Mouse (Mus musculus) spleen, adult 2 months (tissue): ENCODE data around the gene Pepd. TPM values are rescaled to one million over a fixed set of nuclear protein-coding genes. Genes with fewer than 3 reads are reported as not detected.

Experiments
- DNase-seq, 2 experiments: peaks; one replicate each; pipeline versions ENCODE4 v3.0.0 to v3.0.0-alpha.2; 2012 to 2021; ENCODE audit warnings: low spot score in 2 of 2, low read depth in 1 of 2
- H3K27ac ChIP-seq: fragments of 200-500 bp; 2 replicates; pipeline ENCODE4 v1.5.1; 2012; ENCODE audit warnings: low read length, inconsistent platforms; ENCODE audit not compliant: insufficient read depth
- H3K27me3 ChIP-seq: fragments of 200-500 bp; 2 replicates; pipeline ENCODE4 v1.6.1; 2012; ENCODE audit warnings: mild to moderate bottlenecking, moderate library complexity, low read length, inconsistent platforms; ENCODE audit not compliant: control insufficient read depth, insufficient read depth
- H3K36me3 ChIP-seq: fragments of 200-500 bp; 2 replicates; pipeline ENCODE4 v1.6.1; 2012; ENCODE audit warnings: mild to moderate bottlenecking, low read length, inconsistent platforms; ENCODE audit not compliant: control insufficient read depth, insufficient read depth
- H3K4me1 ChIP-seq: fragments of 200-500 bp; 2 replicates; pipeline ENCODE4 v1.6.1; 2011; ENCODE audit warnings: inconsistent platforms; ENCODE audit not compliant: control insufficient read depth, insufficient read depth, insufficient read length
- H3K4me3 ChIP-seq: fragments of 200-500 bp; 2 replicates; pipeline ENCODE4 v1.5.1; 2011; ENCODE audit warnings: mild to moderate bottlenecking, inconsistent platforms; ENCODE audit not compliant: insufficient read depth, insufficient read length; ENCODE audit errors: extremely low read depth
- CTCF ChIP-seq: fragments of 200-500 bp; IDR thresholded peaks from 2 replicates; pipeline ENCODE4 v1.5.1; 2011; ENCODE audit warnings: mild to moderate bottlenecking, inconsistent platforms; ENCODE audit not compliant: insufficient read depth, insufficient read length, insufficient replicate concordance; ENCODE audit errors: extremely low read depth
- POLR2A ChIP-seq: fragments of 200-500 bp; IDR thresholded peaks from 2 replicates; pipeline ENCODE4 v1.6.1; 2011; ENCODE audit warnings: low read depth, low read length, inconsistent platforms
- WGBS: fragments of 180-500 bp; shearing (Covaris S2); methylation state at CpG from one replicate; pipeline ENCODE4 v1.1.7; 2018; 5-methylcytosine and 5-hydroxymethylcytosine counted together
- polyA plus RNA-seq: library from polyadenylated mRNA; depleted of rRNA; stranded (reverse); fragments of >200 nt; gene quantifications from 2 replicates; pipeline ENCODE4 v1.2.3, GENCODE M21; 2012

The Pepd gene
- polyA plus RNA-seq, 1 experiment, result 44.0 TPM

DNA sequence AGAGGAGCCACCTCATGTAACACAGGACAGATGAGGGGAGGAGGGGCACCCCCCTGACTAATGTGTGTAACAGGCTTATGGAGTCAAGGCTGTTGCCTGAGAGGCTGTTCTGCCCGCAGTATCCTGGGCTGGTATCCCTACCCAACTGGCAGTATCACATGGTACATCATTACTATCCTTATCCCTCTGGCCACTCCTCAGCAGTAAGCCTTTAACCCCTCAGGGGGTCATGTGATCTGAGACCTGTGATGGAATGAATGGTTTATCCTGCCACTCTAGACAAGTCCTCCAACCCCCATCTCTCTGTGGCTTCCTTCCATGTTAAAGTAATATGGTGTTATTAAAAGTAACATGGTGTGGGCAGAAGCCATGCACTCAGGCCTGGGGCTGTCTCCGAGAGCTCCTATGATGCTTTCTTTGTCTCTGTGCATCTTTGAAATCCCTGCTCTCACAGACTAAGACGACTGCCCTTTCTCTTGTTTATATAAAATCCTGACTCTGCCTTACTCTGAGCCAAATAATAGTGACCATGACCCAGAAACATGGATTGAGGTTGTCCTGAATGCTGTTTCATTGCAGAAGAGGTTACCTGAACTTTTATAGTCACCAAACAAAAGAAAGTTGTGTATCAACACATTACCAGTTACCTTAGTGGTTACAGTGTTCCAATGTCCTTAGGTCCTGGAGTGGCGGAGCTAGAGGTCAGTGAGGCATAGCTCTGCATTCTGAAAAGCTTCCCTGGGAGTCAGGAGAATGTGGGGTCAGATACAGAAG lies 71.7 kb downstream of the Pepd start:
- H3K27ac ChIP-seq, result no peak overlapping the region
- DNase-seq, result no peak
- 85% methylated on average over 4 of the region's 4 CpGs for WGBS
- TF ChIP-seq POLR2A (no peak), CTCF (no peak)
- peaks cover 16% of the 10 kb centered on the region; the same call in 1 of the 2 replicates for H3K4me1 ChIP-seq
- no peaks in the 10 kb centered on the region for H3K27me3 ChIP-seq
- H3K36me3 ChIP-seq, result no peaks in the 10 kb centered on the region
- no peak overlapping the region for H3K4me3 ChIP-seq

DNA sequence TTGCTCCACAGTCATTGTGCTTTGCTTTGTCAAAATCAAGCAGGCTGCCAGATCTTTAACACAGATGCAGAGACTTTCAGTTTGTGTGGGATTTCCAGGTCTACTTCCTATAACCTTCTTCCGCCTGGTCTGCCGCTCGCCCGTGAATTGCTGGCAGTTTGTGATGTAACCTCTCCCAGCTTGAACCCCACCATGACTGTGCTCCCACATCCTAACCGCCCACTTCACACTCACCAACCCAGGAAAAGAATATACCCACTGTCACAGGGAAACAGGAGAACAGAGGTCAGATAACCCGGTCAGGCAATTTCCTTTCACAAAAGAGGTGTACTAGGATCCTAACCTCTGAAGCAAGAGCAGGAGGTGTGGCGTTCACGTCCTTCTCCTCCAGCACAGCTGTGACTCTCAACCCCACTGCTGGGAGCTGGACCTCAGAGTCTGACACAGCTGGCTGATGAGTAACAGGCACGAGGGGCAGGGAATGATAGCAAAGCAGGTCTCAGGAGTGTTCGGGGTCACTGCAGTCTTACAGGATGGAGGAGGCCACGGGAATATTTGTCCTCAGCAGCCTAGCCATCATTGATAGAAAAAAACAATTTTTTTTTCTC lies 72.5 kb downstream of the Pepd start:
- WGBS, result 18% methylated on average over 11 of the region's 11 CpGs
- TF ChIP-seq CTCF, result no peak
- TF ChIP-seq POLR2A, result no peak
- Histone ChIP-seq H3K36me3 (no peaks in the 10 kb centered on the region), H3K27ac (peak overlapping the region; percentile 58), H3K4me1 (peaks cover 16% of the 10 kb centered on the region; the same call in 1 of the 2 replicates), H3K27me3 (no peaks in the 10 kb centered on the region), H3K4me3 (no peak overlapping the region)
- DNase-seq, result no peak

DNA sequence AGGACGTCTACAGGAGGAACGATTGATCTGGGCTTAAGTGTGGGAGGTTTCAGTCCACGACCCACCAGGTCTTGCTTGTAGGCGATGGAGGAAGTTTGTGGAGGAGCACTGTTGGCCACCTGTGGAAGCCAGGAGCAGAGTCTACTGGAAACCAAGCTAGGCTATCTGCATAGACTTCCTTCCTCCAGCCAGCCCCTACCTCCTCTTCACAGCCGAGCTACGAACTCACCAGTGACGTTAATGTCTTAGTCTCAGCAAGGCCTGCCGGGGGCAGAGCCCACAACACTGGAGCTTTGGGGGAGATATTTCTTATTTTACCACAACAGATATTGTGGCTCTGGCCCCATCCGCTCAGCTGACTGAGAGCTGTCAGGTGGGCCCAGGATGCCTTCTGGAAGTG lies 73.0 kb downstream of the Pepd start:
- 20% methylated on average over 9 of the region's 9 CpGs for WGBS
- H3K4me3 ChIP-seq, result no peak overlapping the region
- peak overlapping the region; percentile 58 for H3K27ac ChIP-seq
- TF ChIP-seq POLR2A, result no peak
- TF ChIP-seq CTCF, result no peak
- no peak for DNase-seq
- H3K27me3 ChIP-seq, result no peaks in the 10 kb centered on the region
- no peaks in the 10 kb centered on the region for H3K36me3 ChIP-seq
- peaks cover 16% of the 10 kb centered on the region; the same call in 1 of the 2 replicates for H3K4me1 ChIP-seq

DNA sequence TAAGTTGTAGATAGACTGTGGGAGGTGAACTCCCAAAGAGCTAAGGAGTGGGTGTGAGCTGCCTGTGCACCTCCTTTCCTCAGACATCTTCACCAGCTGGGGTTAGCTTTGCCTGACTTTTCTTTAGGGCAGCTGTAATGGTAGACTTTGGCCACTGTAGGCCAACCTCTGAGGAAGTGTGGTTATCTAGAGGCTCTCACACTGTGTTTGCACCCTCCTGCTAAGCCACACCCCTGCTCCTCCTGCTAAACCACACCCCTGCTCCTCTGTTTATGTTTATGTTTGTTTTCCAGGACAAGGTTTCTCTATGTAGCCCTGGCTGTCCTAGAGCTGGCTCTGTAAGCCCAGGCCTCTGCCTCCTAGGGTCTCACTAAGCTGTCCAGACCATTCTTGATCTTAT lies 73.5 kb downstream of the Pepd start:
- Histone ChIP-seq H3K27me3 (no peaks in the 10 kb centered on the region), H3K36me3 (no peaks in the 10 kb centered on the region), H3K4me1 (peaks cover 16% of the 10 kb centered on the region; the same call in 1 of the 2 replicates), H3K4me3 (no peak overlapping the region), H3K27ac (peak overlapping the region; percentile 58; the same call in 1 of the 2 replicates)
- no peak for TF ChIP-seq POLR2A
- TF ChIP-seq CTCF, result no peak
- DNase-seq, result no peak

DNA sequence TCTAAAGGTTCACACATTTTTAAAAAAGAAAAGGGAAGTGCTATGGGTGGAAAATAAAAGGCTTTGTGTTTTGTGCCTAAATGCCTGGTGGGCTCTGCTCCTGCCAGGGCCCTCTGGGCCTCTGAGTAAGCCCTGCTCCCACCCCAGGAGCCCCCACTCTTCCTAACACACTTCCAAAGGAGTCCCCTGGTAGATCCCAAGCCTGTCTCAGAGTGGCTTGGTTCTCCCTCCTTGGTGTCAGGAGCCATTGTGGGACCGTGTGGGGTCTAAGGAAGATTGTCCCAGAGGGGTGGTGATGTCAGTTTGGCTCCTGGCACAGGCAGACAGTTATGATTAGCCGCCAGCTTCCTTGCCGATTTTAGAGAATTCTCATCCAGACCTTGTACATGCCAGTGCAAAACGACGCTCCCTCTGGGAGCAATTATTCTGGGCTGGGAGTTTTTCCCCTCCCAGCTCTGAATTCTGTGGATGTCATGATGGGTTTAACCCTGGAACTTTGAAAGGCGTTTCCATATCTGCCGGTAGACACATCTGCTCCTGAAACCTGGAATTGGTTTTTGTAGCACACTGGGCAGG lies 74.5 kb downstream of the Pepd start:
- TF ChIP-seq CTCF, result no peak
- no peak for TF ChIP-seq POLR2A
- 87% methylated on average over 7 of the region's 7 CpGs for WGBS
- DNase-seq, result no peak
- Histone ChIP-seq H3K27ac (no peak overlapping the region), H3K4me3 (no peak overlapping the region), H3K36me3 (no peaks in the 10 kb centered on the region), H3K4me1 (peaks cover 16% of the 10 kb centered on the region; the same call in 1 of the 2 replicates), H3K27me3 (no peaks in the 10 kb centered on the region)

DNA sequence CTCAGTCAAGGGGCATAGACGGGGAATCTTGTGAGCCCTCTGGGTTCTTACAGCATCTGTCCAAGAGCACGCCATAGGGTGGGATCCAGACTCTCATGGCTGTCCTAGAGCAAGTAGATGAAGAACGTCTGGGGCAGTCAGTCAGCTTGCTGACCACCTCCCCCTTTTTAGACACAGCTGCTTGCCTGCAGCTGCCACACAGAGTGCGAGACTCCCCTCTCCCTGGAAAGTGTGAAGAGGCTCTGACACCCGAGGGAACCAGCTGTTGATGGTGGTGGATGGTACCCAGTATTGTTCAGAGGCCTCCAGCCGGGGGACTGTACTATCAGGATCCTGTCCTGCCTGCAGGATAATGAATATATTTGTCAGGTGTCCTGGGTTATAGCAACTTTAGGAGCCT lies 75.1 kb downstream of the Pepd start:
- no peak overlapping the region for H3K4me3 ChIP-seq
- H3K27ac ChIP-seq, result no peak overlapping the region
- WGBS, result 90% methylated on average over 6 of the region's 6 CpGs
- peaks cover 16% of the 10 kb centered on the region; the same call in 1 of the 2 replicates for H3K4me1 ChIP-seq
- TF ChIP-seq POLR2A (no peak), CTCF (no peak)
- H3K36me3 ChIP-seq, result no peaks in the 10 kb centered on the region
- no peak for DNase-seq
- no peaks in the 10 kb centered on the region for H3K27me3 ChIP-seq

DNA sequence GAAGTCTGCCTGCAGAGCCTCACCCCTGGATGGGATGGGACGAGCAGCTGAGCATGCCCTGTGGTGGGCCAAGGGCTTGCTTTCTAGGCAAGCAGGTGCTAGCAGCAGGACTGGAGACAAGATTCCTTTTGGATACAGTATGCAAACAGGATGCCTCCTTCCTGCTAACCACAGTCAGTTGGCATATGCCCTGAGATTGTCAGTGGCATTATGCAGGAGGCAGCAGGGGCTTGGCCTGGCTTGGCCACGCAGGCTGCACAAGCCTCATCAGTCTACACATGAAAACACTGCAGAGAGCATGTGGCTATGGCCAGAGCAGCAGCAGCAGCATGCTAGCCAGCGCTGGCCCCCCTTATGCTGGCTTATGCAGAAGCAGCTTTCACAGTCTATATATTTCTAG lies 76.3 kb downstream of the Pepd start:
- no peaks in the 10 kb centered on the region for H3K36me3 ChIP-seq
- no peak overlapping the region for H3K27ac ChIP-seq
- no peak for TF ChIP-seq CTCF
- 99% methylated on average over 3 of the region's 3 CpGs for WGBS
- peaks cover 16% of the 10 kb centered on the region; the same call in 1 of the 2 replicates for H3K4me1 ChIP-seq
- no peaks in the 10 kb centered on the region for H3K27me3 ChIP-seq
- no peak for DNase-seq
- no peak overlapping the region for H3K4me3 ChIP-seq
